Mouse (Mus musculus) heart, adult 2 months (tissue): Measurements from ENCODE around the gene Gm20388. TPM values are rescaled to one million over a fixed set of nuclear protein-coding genes. Genes with fewer than 3 reads are reported as not detected.

ENCODE experiments used
- DNase-seq, 2 experiments: peaks; one replicate each; pipeline ENCODE4 v3.0.0; 2021
- H3K27ac ChIP-seq: fragments of 200-600 bp; 2 replicates; pipeline ENCODE4 v1.8.1; 2022
- H3K27me3 ChIP-seq: fragments of 200-500 bp; 2 replicates; pipeline ENCODE4 v1.6.1; 2012; ENCODE audit warnings: mild to moderate bottlenecking, low read length, inconsistent platforms, mixed read lengths; ENCODE audit not compliant: control insufficient read depth, insufficient read depth
- H3K36me3 ChIP-seq: fragments of 200-500 bp; 2 replicates; pipeline ENCODE4 v1.6.1; 2012; ENCODE audit warnings: low read length, inconsistent platforms; ENCODE audit not compliant: control insufficient read depth, insufficient read depth
- H3K4me1 ChIP-seq: fragments of 200-500 bp; 2 replicates; pipeline ENCODE4 v1.6.1; 2011; ENCODE audit warnings: low read length; ENCODE audit not compliant: control insufficient read depth, insufficient read depth
- H3K4me3 ChIP-seq: fragments of 200-600 bp; 2 replicates; pipeline ENCODE4 v1.8.1; 2022
- H3K79me2 ChIP-seq: fragments of 200-500 bp; replicated peaks from 2 replicates; pipeline ENCODE4 v1.6.1; 2012; ENCODE audit warnings: mild to moderate bottlenecking, inconsistent platforms, low read length, moderate library complexity, mixed read lengths; ENCODE audit not compliant: control insufficient read depth, insufficient read depth
- H3K9ac ChIP-seq: fragments of 200-500 bp; 2 replicates; pipeline ENCODE4 v1.6.1; 2012; ENCODE audit warnings: low read depth, mild to moderate bottlenecking, control low read depth, inconsistent platforms, low read length, mixed read lengths
- CTCF ChIP-seq: fragments of 200-600 bp; IDR thresholded peaks from 2 replicates; pipeline ENCODE4 v1.8.1; 2022; ENCODE audit warnings: antibody characterized with exemption, mild to moderate bottlenecking, moderate library complexity
- EP300 ChIP-seq: fragments of 200-500 bp; IDR thresholded peaks from 2 replicates; pipeline ENCODE4 v1.6.1; 2011; ENCODE audit warnings: low read depth, low read length, control low read depth; ENCODE audit not compliant: insufficient read depth
- POLR2A ChIP-seq: fragments of 200-500 bp; IDR thresholded peaks from 2 replicates; pipeline ENCODE4 v1.6.1; 2011; ENCODE audit warnings: mild to moderate bottlenecking, low read depth, low read length, control low read depth; ENCODE audit not compliant: insufficient read depth
- WGBS: fragments of 180-500 bp; shearing (Covaris S2); methylation state at CpG from one replicate; pipeline ENCODE4 v1.1.7; 2018; 5-methylcytosine and 5-hydroxymethylcytosine counted together
- intact Hi-C: fragments of 180-260 bp; cut with DNase I; formaldehyde crosslinking; loops from one replicate; pipeline ENCODE4 v1.15.1; 2025
- polyA plus RNA-seq: library from polyadenylated mRNA; depleted of rRNA; stranded (reverse); fragments of >200 nt; gene quantifications from 2 replicates; pipeline ENCODE4 v1.2.3, GENCODE M21; 2012
- total RNA-seq, 2 experiments: library from RNA; stranded (reverse); gene quantifications; 2 replicates each; pipeline ENCODE4 v1.2.3; 2021

The Gm20388 gene
- total and polyA plus RNA-seq, 3 experiments: 1.8 to 32.3 TPM; not detected in 1

GRCm38 (mm10) chr8:123666832-123667231 lies 3756.2 kb downstream of the Gm20388 start:
- TF ChIP-seq CTCF (no peak), EP300 (no peak), POLR2A (no peak)
- no peak overlapping the region for H3K27ac ChIP-seq
- no peaks in the 10 kb centered on the region for H3K79me2 ChIP-seq
- H3K4me3 ChIP-seq: no peak overlapping the region
- intact Hi-C loops: no loop called here
- WGBS: 83% methylated on average over 1 of the region's 1 CpGs
- H3K27me3 ChIP-seq: no peaks in the 10 kb centered on the region
- no peak overlapping the region for H3K9ac ChIP-seq
- no peaks in the 10 kb centered on the region for H3K4me1 ChIP-seq
- no peaks in the 10 kb centered on the region for H3K36me3 ChIP-seq
- DNase-seq: no peak

GRCm38 (mm10) chr8:123668681-123669080 lies 3758.0 kb downstream of the Gm20388 start:
- Histone ChIP-seq H3K27me3 (no peaks in the 10 kb centered on the region), H3K4me1 (no peaks in the 10 kb centered on the region), H3K4me3 (no peak overlapping the region), H3K9ac (no peak overlapping the region), H3K79me2 (no peaks in the 10 kb centered on the region), H3K27ac (no peak overlapping the region), H3K36me3 (no peaks in the 10 kb centered on the region)
- TF ChIP-seq POLR2A (no peak), CTCF (no peak)
- intact Hi-C loops: no loop called here
- DNase-seq: no peak
- WGBS: 34% methylated on average over 4 of the region's 4 CpGs

- Histone ChIP-seq H3K27me3 (no peaks in the 10 kb centered on the region), H3K27ac (no peak overlapping the region), H3K4me3 (no peak overlapping the region), H3K36me3 (no peaks in the 10 kb centered on the region), H3K9ac (no peak overlapping the region), H3K79me2 (no peaks in the 10 kb centered on the region), H3K4me1 (no peaks in the 10 kb centered on the region)
- intact Hi-C loops: no loop called here
- 68% methylated on average over 7 of the region's 7 CpGs for WGBS
- no peak for DNase-seq
- TF ChIP-seq POLR2A (no peak), EP300 (no peak), CTCF (no peak)
Observed at GRCm38 (mm10) chr8:123670766-123671165, 3760.1 kb downstream of the Gm20388 start.

- no peaks in the 10 kb centered on the region for H3K79me2 ChIP-seq
- H3K27ac ChIP-seq: no peak overlapping the region
- intact Hi-C loops: no loop called here
- 81% methylated on average over 7 of the region's 7 CpGs for WGBS
- no peak for DNase-seq
- no peak for TF ChIP-seq CTCF
- TF ChIP-seq POLR2A: no peak
- TF ChIP-seq EP300: no peak
- no peaks in the 10 kb centered on the region for H3K27me3 ChIP-seq
- H3K9ac ChIP-seq: no peak overlapping the region
- H3K4me3 ChIP-seq: no peak overlapping the region
- H3K36me3 ChIP-seq: no peaks in the 10 kb centered on the region
- no peaks in the 10 kb centered on the region for H3K4me1 ChIP-seq
Observed at GRCm38 (mm10) chr8:123671454-123671853, 3760.8 kb downstream of the Gm20388 start.

GRCm38 (mm10) chr8:123672648-123673047 lies 3762.0 kb downstream of the Gm20388 start:
- H3K4me3 ChIP-seq: no peak overlapping the region
- no peaks in the 10 kb centered on the region for H3K79me2 ChIP-seq
- H3K27me3 ChIP-seq: no peaks in the 10 kb centered on the region
- intact Hi-C loops: no loop called here
- DNase-seq: no peak
- WGBS: 65% methylated on average over 6 of the region's 6 CpGs
- no peak overlapping the region for H3K27ac ChIP-seq
- TF ChIP-seq EP300 (no peak), POLR2A (no peak), CTCF (no peak)
- H3K36me3 ChIP-seq: no peaks in the 10 kb centered on the region
- H3K4me1 ChIP-seq: no peaks in the 10 kb centered on the region
- no peak overlapping the region for H3K9ac ChIP-seq

GRCm38 (mm10) chr8:123675611-123676010 lies 3765.0 kb downstream of the Gm20388 start:
- no peak for TF ChIP-seq CTCF
- TF ChIP-seq POLR2A: no peak
- no peak for TF ChIP-seq EP300
- Histone ChIP-seq H3K4me1 (no peaks in the 10 kb centered on the region), H3K79me2 (no peaks in the 10 kb centered on the region), H3K27me3 (no peaks in the 10 kb centered on the region), H3K36me3 (no peaks in the 10 kb centered on the region), H3K4me3 (no peak overlapping the region), H3K9ac (no peak overlapping the region), H3K27ac (no peak overlapping the region)
- 38% methylated on average over 5 of the region's 5 CpGs for WGBS
- no peak for DNase-seq
- intact Hi-C loops: no loop called here
